Mouse (Mus musculus) forebrain, embryonic 15.5 days (tissue): Measurements from ENCODE around the gene Amdhd1. TPM values are rescaled to one million over a fixed set of nuclear protein-coding genes. Genes with fewer than 3 reads are reported as not detected.
A peak's percentile ranks its signal among the peaks of the same experiment; 100 is the strongest.

Experiments used
- ATAC-seq: fragments of 200-750 bp; cut with Nextera tagmentation; replicated peaks from 2 replicates; pipeline ENCODE4 v1.8.0; 2017; ENCODE audit warnings: mild to moderate bottlenecking, moderate TSS enrichment, moderate library complexity
- H3K27ac ChIP-seq: fragments of 300-500 bp; sonication (generic); replicated peaks from 2 replicates; pipeline ENCODE4 v1.5.1; 2015; ENCODE audit warnings: mild to moderate bottlenecking, inconsistent platforms
- H3K27me3 ChIP-seq: fragments of 300-500 bp; sonication (generic); 2 replicates; pipeline ENCODE4 v1.6.1; 2015; ENCODE audit warnings: inconsistent platforms
- H3K36me3 ChIP-seq: fragments of 300-500 bp; sonication (generic); 2 replicates; pipeline ENCODE4 v1.6.1; 2015; ENCODE audit warnings: mild to moderate bottlenecking, inconsistent platforms
- H3K4me1 ChIP-seq: fragments of 300-500 bp; sonication (generic); 2 replicates; pipeline ENCODE4 v1.6.1; 2015; ENCODE audit warnings: inconsistent platforms
- H3K4me2 ChIP-seq: fragments of 300-500 bp; sonication (generic); replicated peaks from 2 replicates; pipeline ENCODE4 v1.6.1; 2015; ENCODE audit warnings: mild to moderate bottlenecking, inconsistent platforms
- H3K4me3 ChIP-seq: fragments of 300-500 bp; sonication (generic); 2 replicates; pipeline ENCODE4 v1.5.1; 2015; ENCODE audit warnings: mild to moderate bottlenecking, inconsistent platforms
- H3K9ac ChIP-seq: fragments of 300-500 bp; sonication (generic); replicated peaks from 2 replicates; pipeline ENCODE4 v1.6.1; 2015; ENCODE audit warnings: mild to moderate bottlenecking, inconsistent platforms
- H3K9me3 ChIP-seq: fragments of 300-500 bp; sonication (generic); 2 replicates; pipeline ENCODE4 v1.6.1; 2016; ENCODE audit warnings: inconsistent platforms
- WGBS: fragments of 180-500 bp; shearing (Covaris S2); methylation state at CpG from one replicate; pipeline ENCODE4 v1.1.7; 2015; ENCODE audit warnings: mixed read lengths; 5-methylcytosine and 5-hydroxymethylcytosine counted together
- polyA plus RNA-seq: library from polyadenylated mRNA; unstranded; fragments of >200 nt; fragmentation: Nextera tagmentation; extraction: Ambion mirVana; gene quantifications from 2 replicates; pipeline ENCODE4 v1.2.1, GENCODE M21; 2015

Amdhd1 gene
- 0.10 TPM in 1 of 2 replicates, not detected in the other for polyA plus RNA-seq

- peak; percentile 92 for ATAC-seq
- H3K4me2 ChIP-seq = peak within 1 kb of the TSS; percentile 77
- 3% methylated on average over 35 of the region's 35 CpGs for WGBS
Observed at GRCm38 (mm10) chr10:93539775-93540430, at the start of gene Amdhd1. Amdhd1 (minus strand) TSS chr10:93540033.

GRCm38 (mm10) chr10:93589281-93589848 is 49.5 kb upstream of the Amdhd1 start, which contains the start of gene Snrpf:
Snrpf (minus strand) TSS chr10:93589706.
- Histone ChIP-seq H3K9ac (peak within 1 kb of the TSS; percentile 81), H3K4me3 (peak within 1 kb of the TSS; percentile 78), H3K4me2 (peak within 1 kb of the TSS; percentile 85), H3K9me3 (no peaks in the 10 kb centered on the region), H3K4me1 (peaks cover 23% of the 10 kb centered on the region), H3K36me3 (peaks cover 17% of the 10 kb centered on the region), H3K27ac (peak within 1 kb of the TSS; percentile 82), H3K27me3 (no peaks in the 10 kb centered on the region)
- peak; percentile 84 for ATAC-seq
- WGBS = under 1% methylated on average over 63 of the region's 63 CpGs

More at GRCm38 (mm10) chr10:93539775-93540430, at the start of gene Amdhd1:
- Histone ChIP-seq H3K4me3 (peak within 1 kb of the TSS; percentile 41), H3K9ac (peak within 1 kb of the TSS; percentile 22; the same call in 1 of the 2 replicates), H3K27ac (no peak within 1 kb of the TSS), H3K36me3 (no peaks in the 10 kb centered on the region), H3K4me1 (peaks cover 12% of the 10 kb centered on the region), H3K27me3 (no peaks in the 10 kb centered on the region; the same call in 1 of the 2 replicates), H3K9me3 (no peaks in the 10 kb centered on the region)

GRCm38 (mm10) chr10:93588796-93589195 is 49.0 kb upstream of the Amdhd1 start:
- WGBS = 1% methylated on average over 11 of the region's 11 CpGs
- peak overlapping the region; percentile 82 for H3K27ac ChIP-seq
- H3K9ac ChIP-seq = peak overlapping the region; percentile 81
- peaks cover 21% of the 10 kb centered on the region for H3K4me1 ChIP-seq
- no peaks in the 10 kb centered on the region for H3K9me3 ChIP-seq
- H3K4me3 ChIP-seq = peak overlapping the region; percentile 78
- peak; percentile 37 for ATAC-seq
- peaks cover 19% of the 10 kb centered on the region for H3K36me3 ChIP-seq
- peak overlapping the region; percentile 85 for H3K4me2 ChIP-seq
- H3K27me3 ChIP-seq = no peaks in the 10 kb centered on the region

- Histone ChIP-seq H3K9ac (no peak overlapping the region), H3K4me1 (no peaks in the 10 kb centered on the region), H3K4me3 (no peak overlapping the region), H3K4me2 (no peak overlapping the region), H3K27me3 (no peaks in the 10 kb centered on the region), H3K36me3 (peaks cover 8% of the 10 kb centered on the region), H3K27ac (no peak overlapping the region), H3K9me3 (no peaks in the 10 kb centered on the region)
- WGBS = 70% methylated on average over 13 of the region's 13 CpGs
- 0 out of 2 replicates have a peak, but pooled peaks have one; percentile 26 for ATAC-seq
Observed at GRCm38 (mm10) chr10:93577271-93577886, 37.5 kb upstream of the Amdhd1 start.

- H3K27me3 ChIP-seq = no peaks in the 10 kb centered on the region
- H3K4me1 ChIP-seq = no peaks in the 10 kb centered on the region
- H3K9ac ChIP-seq = no peak overlapping the region
- H3K4me3 ChIP-seq = no peak overlapping the region
- H3K27ac ChIP-seq = no peak overlapping the region
- no peaks in the 10 kb centered on the region for H3K36me3 ChIP-seq
- H3K4me2 ChIP-seq = no peak overlapping the region
- 91% methylated on average over 8 of the region's 8 CpGs for WGBS
- no peak for ATAC-seq
- no peaks in the 10 kb centered on the region for H3K9me3 ChIP-seq
Observed at GRCm38 (mm10) chr10:93575960-93576359, 36.1 kb upstream of the Amdhd1 start.

- Histone ChIP-seq H3K27me3 (no peaks in the 10 kb centered on the region), H3K9me3 (no peaks in the 10 kb centered on the region), H3K4me2 (no peak overlapping the region), H3K4me3 (no peak overlapping the region), H3K36me3 (no peaks in the 10 kb centered on the region), H3K9ac (no peak overlapping the region), H3K27ac (no peak overlapping the region), H3K4me1 (no peaks in the 10 kb centered on the region)
- ATAC-seq = no peak
- WGBS = 79% methylated on average over 4 of the region's 4 CpGs
Observed at GRCm38 (mm10) chr10:93574966-93575365, 35.1 kb upstream of the Amdhd1 start.

- no peaks in the 10 kb centered on the region for H3K36me3 ChIP-seq
- no peaks in the 10 kb centered on the region for H3K4me1 ChIP-seq
- ATAC-seq = no peak
- 55% methylated on average over 2 of the region's 2 CpGs for WGBS
- no peak overlapping the region for H3K4me3 ChIP-seq
- H3K27ac ChIP-seq = no peak overlapping the region
- H3K27me3 ChIP-seq = no peaks in the 10 kb centered on the region
- H3K9me3 ChIP-seq = no peaks in the 10 kb centered on the region
- no peak overlapping the region for H3K9ac ChIP-seq
- H3K4me2 ChIP-seq = no peak overlapping the region
Observed at GRCm38 (mm10) chr10:93572209-93572608, 32.4 kb upstream of the Amdhd1 start.

- Histone ChIP-seq H3K27me3 (no peaks in the 10 kb centered on the region), H3K27ac (no peak overlapping the region), H3K9ac (no peak overlapping the region), H3K9me3 (no peaks in the 10 kb centered on the region), H3K36me3 (no peaks in the 10 kb centered on the region), H3K4me3 (no peak overlapping the region), H3K4me2 (no peak overlapping the region), H3K4me1 (no peaks in the 10 kb centered on the region)
- 84% methylated on average over 6 of the region's 6 CpGs for WGBS
- no peak for ATAC-seq
Observed at GRCm38 (mm10) chr10:93568671-93569070, 28.8 kb upstream of the Amdhd1 start.

GRCm38 (mm10) chr10:93567841-93568566 is 28.2 kb upstream of the Amdhd1 start:
- WGBS = 92% methylated on average over 11 of the region's 11 CpGs
- no peak overlapping the region for H3K4me2 ChIP-seq
- no peaks in the 10 kb centered on the region for H3K36me3 ChIP-seq
- no peaks in the 10 kb centered on the region for H3K4me1 ChIP-seq
- no peak for ATAC-seq
- no peaks in the 10 kb centered on the region for H3K27me3 ChIP-seq
- H3K9ac ChIP-seq = no peak overlapping the region
- no peaks in the 10 kb centered on the region for H3K9me3 ChIP-seq
- no peak overlapping the region for H3K4me3 ChIP-seq
- H3K27ac ChIP-seq = no peak overlapping the region

GRCm38 (mm10) chr10:93567066-93567465 is 27.2 kb upstream of the Amdhd1 start:
- H3K4me3 ChIP-seq = no peak overlapping the region
- H3K4me1 ChIP-seq = no peaks in the 10 kb centered on the region
- ATAC-seq = no peak
- no peaks in the 10 kb centered on the region for H3K9me3 ChIP-seq
- H3K27ac ChIP-seq = no peak overlapping the region
- H3K36me3 ChIP-seq = no peaks in the 10 kb centered on the region
- no peak overlapping the region for H3K4me2 ChIP-seq
- no peaks in the 10 kb centered on the region for H3K27me3 ChIP-seq
- H3K9ac ChIP-seq = no peak overlapping the region
- WGBS = 91% methylated on average over 10 of the region's 10 CpGs

- Histone ChIP-seq H3K9me3 (no peaks in the 10 kb centered on the region), H3K27ac (no peak overlapping the region), H3K4me3 (no peak overlapping the region), H3K36me3 (no peaks in the 10 kb centered on the region), H3K27me3 (no peaks in the 10 kb centered on the region), H3K4me2 (no peak overlapping the region), H3K4me1 (no peaks in the 10 kb centered on the region), H3K9ac (no peak overlapping the region)
- WGBS = 91% methylated on average over 14 of the region's 14 CpGs
- no peak for ATAC-seq
Observed at GRCm38 (mm10) chr10:93564518-93565090, 24.8 kb upstream of the Amdhd1 start.
